Mouse (Mus musculus) thymus, postnatal 25 days (tissue): ENCODE measurements around the gene D16Ertd472e.
A peak's percentile ranks its signal among the peaks of the same experiment; 100 is the strongest.
"Not testable (repeated sequence)": the region's sequence is repeated elsewhere in the genome, so short reads cannot be mapped to it uniquely, and the experiment has no call there.

Source experiments
- DNase-seq: peaks from one replicate; pipeline ENCODE4 v3.0.0; 2022

Gene D16Ertd472e

DNA sequence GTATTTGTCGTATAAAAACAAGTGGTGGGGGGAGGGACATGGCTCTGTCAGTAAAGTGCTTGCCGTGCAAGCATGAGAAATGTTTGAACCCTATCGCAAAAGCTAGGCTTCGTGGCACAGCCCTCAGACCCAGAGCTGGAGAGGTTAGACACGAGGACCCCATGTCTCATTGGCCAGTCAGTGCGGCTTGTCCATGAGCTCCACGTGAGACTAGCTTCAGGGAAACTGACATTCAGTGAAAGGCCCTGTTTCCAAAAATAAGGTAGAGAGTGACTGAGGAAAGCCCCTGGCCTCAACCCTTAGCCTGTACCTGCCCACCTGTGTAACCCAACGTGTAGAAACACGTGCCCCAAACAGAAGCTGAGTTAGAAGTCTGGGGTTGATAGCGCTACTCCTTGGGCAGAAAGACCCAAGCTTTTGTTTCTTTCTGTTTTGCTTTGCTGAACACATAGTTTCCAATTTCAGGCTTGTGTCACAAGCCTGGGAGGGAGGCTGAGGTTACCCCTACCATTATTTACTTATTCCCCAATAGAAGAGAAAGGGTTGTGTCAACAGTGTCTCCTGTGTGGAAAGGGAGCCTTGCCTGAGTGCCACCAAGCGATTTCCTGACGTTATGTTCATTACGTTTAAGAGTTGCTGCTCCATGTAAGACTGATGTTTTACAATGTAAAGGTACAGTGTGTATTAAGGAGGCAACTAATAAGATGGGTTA lies 12.2 kb downstream of the D16Ertd472e start:
- peak; percentile 52 for DNase-seq

DNA sequence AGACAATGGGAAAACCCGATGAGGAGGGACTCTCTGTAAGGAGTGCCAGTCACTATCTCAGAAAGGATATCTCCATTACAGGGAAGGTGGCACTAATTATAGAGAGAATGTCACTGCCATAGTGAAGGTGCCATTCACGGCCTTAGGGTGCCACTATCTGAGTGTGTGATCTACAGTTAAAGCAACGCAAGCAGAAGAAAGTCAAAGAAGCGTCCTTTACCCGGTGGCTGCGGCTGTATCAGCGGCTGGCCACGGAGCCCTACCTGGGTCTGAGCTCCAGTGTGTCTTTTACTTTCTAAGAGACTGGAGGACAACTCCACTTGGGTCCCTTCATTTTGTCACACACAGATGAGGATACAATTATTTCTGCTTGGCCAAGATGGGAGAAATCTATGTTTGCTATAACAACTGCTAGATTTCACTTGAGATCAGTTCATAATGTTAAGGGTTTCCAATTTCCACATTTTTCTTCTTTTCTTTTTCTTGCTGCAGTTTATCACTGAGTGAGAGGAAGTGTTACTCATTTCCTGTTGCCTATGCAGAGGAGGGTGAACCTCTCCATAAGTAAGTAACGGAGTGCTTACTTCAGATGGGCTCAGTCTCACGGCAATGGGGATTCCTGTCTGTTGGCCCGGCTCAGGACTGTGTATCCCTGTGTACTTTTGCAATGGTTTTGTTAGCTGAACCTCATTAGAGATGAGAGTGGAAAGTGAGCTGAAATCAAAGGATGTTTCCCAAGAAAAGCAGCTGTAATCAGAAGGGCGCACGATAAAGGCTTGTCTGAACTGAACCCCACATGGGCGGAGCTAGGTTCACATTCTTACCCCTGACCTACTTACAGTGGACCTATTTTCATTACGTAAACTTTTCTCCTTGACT lies 13.2 kb downstream of the D16Ertd472e start:
- peak; percentile 76 for DNase-seq

DNA sequence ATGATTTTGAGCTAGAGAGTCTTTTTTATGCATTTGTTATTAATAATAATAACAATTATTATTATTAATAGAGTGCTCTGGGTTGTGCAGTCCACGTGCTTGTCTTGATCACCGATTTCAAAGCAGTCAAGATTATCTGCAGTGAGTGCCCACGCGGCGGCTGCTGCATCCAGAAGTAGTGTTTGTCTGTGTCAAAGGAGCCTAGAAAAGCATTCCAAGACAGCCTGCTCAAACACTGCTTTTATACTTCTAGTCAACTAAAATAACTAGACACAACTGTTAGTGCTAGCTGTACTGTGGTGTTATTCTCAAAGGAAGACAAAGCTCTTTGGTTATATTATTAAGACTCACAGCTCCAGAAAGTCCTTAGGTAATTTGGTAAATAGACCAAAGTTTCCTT lies 15.9 kb downstream of the D16Ertd472e start:
- DNase-seq, result no peak

DNA sequence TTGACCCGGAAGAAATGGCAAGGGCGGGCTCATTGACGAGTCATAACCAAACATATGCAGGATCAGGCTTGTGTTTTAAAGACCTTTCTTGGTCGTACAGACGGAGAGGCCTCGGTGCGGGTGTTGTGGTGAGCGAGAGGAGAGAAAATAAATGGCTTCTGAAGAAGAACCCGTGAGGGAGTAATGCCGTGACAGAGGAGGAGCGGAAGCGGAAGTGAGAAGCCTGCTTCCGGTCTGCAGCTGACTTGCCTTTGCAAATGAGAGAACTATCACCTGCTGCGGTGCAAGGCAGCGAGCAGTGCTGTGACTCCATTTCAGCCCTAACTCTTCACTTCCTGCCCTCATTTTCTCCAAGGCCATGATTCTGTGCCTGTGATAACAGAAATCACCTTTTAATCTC lies 16.4 kb downstream of the D16Ertd472e start:
- DNase-seq, result peak; percentile 65

DNA sequence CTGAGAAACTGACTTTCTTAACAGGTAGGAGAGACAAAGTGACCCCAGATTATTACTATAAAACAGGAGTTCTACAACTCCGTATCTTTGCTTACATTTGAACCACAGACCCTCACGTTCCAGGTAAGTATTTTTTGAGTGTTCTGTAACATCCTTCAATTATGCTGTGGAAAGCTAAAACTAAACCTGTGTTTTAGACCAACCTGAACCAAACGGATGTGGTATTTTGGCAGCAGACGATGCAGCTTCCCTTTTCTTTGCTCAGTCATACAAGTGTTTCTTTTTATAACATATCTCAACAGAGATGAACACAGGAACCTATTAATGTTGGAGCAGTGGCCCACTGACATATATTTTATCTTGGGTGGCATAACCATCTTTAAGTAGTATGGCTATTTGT lies 18.9 kb downstream of the D16Ertd472e start:
- no peak for DNase-seq

DNA sequence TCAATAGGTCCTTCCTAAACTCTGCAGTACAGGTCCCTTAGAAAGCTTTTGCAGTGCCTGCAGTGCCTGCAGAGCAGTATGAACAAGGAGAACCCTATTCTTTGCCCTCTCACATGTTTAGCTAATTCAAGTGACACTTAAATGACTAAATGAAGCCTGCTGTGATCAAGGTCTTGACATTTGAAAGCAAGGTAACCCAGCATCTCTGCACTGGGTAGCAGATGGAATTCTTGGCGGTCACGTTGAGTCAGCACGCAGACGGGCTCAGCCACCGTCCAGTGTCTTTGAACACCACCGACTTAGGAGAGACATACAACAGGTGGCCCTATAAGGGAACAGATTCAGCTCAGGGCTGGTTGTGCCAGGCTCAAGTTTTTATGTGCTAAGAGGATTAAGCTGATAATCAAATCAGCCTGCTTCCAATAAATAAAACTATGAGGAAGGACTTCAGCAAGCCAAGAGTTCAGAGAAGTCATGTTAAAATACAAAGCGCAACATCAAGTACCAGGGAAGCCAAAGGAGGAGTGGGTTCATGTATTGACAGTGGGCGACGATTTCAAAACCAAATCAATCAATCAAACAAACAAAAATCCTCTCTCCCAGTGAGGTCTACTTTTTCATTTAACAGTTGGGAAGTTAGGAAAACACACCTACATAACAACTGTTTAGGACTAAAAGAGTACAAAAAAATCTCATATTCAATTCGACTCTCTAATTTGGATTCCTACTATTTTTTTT lies 21.4 kb downstream of the D16Ertd472e start:
- no peak for DNase-seq

DNA sequence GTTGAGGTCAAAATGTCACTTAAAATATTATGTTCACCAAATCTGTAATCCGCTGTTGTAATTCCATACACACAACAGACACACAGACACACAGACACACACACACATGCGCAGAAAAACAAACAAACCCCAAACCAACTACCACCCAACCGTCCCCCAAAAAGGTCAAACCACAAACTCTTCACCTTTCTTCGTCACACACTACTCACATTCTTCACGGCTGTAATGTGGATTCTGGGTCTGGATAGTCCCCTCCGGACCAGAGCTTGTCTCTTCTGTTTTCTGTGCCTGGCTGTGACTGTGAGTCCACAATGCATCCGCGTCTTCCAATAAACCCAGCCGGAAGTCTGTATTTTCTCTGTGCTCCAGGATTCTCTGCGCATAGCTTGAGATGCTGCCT lies 29.1 kb downstream of the D16Ertd472e start:
- no peak for DNase-seq

DNA sequence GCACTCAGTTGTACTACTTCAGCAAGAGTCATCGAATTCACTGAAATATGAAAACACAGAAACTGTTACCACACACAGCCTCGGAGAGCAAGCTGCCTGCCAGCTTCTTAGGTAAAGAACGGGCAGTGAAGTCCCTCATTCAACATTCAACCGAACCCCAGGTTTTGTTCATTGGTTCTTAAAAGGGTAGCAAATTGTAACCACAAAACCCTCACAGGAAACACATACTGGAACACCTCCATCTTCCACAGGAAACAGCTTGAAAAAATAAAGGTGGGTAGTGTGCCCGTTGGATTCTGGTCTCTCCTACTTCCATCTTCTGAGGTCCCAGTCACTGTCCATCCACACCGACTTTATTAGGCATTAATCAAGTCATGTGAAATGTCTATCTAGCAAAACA lies 30.0 kb downstream of the D16Ertd472e start:
- peak; percentile 40 for DNase-seq

DNA sequence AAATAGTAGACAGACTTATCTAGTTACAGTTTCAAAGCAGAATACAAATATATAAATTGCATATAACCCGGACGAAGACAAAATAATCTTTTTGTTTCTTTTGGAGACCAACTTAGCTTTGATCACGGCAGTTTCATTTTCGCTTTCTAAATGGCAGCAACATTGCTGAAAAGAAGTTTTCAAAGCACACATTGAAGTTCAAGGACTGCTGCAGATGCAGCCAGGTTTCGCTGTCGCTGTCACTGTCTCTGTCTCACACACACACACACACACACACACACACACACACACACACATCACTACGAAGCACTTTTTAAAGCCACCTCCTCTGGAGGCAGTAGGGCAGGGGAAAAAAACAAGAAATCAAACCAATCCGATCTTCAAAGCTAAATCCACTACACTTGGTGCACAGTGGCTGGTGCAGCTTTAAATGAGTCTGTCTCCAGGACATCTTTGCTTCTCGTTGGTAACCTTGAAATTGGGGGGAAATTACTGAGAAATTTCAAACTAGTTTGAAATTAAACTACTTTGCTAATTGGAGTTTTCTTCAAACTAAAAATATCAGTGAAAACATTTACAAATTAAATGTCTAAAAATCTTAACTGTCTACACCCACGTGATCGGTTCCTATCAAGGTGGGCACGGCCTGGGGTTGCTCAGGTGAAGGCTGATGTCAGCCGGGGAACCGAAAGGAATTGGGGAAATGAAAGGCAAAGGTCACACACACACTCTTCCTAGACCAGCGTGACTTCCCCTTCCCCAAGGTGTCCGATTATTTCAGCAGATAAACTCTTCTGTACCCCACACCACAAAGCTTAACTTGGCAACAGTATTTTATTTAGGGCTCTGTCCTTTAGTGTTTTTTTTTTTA lies 35.9 kb downstream of the D16Ertd472e start:
- DNase-seq, result peak; percentile 55

DNA sequence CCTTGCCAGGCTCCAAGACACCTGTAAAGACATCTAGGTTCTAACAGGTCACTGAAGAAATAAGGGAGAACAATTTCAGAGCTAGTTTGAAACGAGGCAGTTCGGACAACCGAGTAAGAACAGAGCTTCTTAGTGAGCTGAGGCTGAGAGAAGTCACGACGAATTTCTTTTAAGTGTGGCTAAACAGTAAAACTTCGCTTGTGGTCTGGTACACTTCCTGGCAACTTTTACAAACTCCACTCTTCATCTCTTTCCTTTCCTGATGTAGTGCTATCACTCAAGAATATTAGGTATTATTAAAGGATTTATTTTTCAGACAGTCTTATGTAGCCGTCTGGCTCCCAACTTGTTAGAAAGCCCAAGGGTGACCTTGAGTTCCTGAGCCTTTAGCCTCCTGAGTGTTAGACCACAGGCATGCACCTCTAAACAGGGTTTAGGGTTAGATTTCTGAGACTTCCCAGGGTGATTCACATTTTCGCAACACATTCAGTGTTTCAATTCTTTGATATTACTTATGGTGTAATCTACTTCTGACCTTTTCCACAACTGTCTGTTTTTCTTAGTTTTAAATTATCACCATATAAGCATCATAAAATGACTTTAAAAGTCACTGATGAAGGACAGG lies 38.6 kb downstream of the D16Ertd472e start:
- no peak for DNase-seq

DNA sequence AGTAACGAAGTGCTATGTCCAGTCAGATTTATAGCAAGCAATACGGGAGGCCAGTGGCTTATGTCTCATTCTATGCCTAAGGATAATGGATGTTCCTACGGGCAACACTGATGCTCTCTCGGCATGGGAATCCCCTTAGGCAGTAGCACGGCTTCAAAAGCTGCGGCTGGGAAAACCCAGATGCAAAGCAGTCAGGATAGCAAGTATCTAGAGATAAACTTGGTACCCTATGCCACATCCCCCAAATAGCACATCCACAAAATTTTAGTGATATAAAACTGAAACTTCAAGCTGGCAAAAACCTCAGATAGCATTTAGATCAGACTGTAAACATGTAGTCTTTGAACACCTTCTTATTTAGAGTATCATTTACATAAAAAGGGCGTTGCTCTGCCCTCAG lies 39.2 kb downstream of the D16Ertd472e start:
- DNase-seq, result no peak

DNA sequence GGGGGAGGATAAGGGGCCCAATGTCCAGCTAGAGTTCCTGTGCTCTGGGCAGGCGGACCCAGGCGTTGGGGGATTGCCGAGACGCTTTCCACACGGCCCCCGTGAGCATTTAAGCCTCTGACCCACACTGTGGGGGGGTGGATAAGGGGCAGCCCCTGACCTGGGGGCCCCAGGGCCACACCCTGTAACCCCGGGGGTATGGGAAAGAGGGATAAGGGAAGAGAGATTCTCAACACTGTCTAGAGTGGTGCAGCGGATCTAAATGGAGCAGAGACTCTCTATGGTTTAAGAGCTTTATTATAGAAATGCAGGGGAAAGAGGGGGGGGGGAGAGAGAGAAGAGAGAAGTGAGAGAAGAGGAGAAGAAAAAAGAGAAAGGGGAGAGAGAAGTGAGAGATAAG lies 42.0 kb downstream of the D16Ertd472e start:
- no peak for DNase-seq

DNA sequence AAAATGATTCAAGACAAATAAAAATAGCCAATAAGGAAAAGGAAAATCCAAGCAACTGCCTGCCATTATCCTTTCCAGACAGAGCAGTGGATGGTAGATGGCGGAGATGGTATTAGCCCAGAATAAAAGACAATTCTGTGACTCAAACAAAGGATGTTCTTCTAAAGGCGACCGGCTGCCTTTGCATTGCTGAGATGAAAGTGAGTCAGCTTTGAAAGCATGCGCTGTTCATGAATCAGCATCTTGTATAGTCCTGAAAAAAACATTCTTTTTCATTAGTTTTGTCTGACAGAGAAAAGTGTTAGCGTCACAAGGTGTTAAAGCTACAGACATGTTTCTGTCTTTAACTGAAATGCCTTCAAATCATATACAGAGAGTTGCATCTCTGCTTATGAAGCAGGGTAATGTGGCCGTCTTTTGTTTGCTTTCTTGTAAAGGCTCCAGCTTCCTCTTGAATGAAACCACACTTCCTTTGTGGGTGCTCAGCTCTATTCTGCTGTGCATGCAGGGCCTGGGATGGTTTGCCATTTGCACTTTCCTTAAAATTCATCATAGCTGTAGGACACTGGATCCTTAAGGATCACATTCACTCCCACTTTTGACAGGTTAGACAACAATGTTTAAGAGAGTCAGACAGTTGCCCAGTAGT lies 44.4 kb downstream of the D16Ertd472e start:
- DNase-seq, result peak; percentile 29

DNA sequence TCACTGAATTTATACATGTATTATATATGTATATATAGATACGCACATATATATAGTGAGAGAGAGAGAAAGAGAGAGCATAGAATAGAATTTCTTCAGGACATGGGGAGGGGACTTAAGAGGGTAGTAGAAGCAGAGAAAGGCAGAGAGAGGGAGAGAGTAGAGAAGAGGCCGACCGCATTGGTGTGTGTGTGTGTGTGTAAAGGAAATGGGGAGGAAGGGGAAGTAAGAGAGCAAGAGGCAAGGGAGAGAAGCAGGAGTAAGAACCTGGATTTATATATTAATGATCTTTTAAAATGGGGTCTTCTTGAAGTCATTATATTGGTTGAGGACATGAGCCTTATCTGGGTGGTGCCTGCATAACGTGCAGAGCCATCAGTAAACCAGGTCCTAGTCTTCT lies 53.5 kb downstream of the D16Ertd472e start:
- DNase-seq, result no peak

DNA sequence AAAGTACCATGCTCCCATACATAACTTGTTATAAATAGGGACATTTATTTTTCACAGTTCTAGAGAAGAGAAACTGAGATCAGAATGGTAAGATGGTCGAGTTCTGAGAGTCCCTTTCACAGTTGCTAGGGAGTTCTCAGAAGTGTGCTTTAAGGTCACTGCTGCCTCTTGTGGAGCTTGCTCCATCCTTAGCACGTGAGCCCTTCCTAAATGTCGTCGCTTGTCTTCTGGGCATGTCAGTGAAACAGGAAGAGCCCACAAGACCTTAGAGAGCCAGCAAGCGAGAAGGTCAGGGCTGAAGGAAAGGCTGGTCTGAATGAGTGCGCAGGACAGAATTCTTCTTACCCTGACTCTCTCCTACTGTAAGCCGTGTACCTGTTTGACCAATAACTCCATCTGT lies 57.8 kb downstream of the D16Ertd472e start:
- no peak for DNase-seq

DNA sequence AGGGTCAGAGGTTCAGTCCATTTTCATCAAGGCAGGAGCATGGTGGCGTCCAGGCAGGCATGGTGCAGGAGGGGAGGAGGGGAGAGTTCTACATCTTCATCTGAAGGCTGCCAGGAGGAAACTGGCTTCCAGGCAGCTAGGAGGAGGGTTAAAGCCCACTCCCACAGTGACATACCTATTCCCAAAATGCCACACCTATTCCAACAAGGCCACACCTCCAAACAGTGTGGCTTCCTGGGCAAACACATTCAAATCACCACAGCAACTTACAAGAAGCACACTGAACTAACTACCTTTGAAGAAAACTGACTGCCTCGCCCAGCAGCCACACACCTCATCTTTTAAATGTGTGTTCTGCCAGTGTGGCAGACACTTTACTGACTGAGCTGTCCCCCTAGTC lies 59.3 kb downstream of the D16Ertd472e start:
- DNase-seq, result no peak

DNA sequence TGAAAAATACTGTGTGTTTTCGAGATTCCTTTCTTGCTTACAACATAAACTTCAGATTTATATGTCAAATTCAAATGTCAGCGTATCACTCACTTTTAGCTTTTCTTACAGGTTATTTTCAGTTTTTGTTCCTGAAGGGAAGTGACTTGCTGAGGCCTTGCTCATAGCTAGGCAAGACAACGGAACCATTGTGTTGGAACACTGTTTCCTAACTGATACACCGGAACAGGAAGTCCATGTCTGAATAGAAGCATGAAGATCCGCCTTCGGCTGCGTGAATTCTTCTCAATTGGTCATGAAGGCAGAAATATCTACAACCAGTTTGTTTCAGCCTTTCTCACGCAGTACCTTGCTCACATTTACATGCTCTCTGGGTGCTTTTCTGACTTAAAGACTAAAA lies 65.0 kb downstream of the D16Ertd472e start:
- no peak for DNase-seq

DNA sequence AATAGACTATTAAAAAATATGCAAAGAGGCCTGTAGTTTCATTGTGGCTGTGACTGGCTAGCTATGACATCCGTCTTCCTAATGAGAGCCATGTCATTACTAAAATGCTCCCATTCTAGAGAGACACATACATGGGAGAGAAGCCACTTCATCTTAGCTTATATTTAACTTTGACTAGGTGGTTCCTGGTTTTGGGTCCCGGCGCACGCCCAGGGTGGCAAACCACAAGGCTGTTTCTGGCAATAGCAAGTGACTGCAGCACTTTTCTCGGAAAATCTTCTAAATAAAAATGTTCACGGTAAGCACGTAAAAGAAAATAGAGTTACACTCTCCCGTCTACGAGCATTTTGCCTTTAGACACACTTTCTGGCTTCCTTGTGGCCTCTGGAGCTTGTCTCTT lies 74.0 kb downstream of the D16Ertd472e start:
- no peak for DNase-seq

DNA sequence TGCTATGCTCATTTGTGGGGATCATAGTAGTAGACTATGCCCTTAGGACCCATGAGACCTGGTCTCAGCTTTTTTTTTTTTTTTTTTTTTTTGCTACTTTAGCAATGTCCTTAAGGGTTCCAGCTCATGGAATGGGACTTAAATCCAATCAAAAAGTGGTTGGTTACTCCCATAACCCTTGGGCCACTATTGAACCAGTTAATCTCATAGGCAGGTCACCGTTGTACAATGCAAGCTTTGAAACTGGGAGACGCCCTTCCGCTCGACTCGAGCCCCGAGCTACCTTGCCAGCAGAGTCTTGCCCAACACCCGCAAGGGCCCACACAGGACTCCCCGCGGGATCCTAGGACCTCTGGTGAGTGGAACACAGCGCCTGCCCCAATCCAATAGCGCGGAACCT lies 83.8 kb downstream of the D16Ertd472e start:
- DNase-seq, result not testable (repeated sequence)

DNA sequence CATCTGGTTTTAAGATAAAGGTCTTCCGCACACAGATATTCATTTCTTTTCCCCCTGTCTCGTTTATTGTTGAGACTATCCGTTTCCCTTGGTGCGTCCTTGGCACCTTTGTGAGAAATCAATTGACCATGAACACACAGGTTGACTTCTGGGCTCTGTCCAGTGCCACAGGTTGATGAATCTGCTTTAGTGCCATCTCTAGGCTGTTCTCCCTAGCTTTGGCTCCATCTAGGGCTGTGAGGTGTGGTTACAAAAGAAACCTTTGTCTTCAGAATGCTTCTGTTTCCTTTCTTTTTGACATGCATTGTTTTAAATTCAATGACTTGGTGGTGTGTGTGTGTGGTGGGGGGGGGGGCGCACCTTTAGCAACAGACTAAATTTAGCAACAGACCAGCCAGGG lies 85.7 kb downstream of the D16Ertd472e start:
- DNase-seq, result no peak
